Mouse (Mus musculus) embryonic facial prominence, embryonic 10.5 days (tissue): ENCODE measurements at regions not wholly inside any gene's neighbourhood (a gene's known extent, or its start where the extent isn't known, plus 50 kb on each side); places are given as distances from the start of the nearest gene placed in this dataset.

Experiments used
- DNase-seq: peaks from one replicate; pipeline ENCODE4 v3.0.0-alpha.2; 2017; ENCODE audit warnings: low spot score
- H3K27ac ChIP-seq: fragments of 300-500 bp; sonication (generic); replicated peaks from 2 replicates; pipeline ENCODE4 v1.5.1; 2016; ENCODE audit warnings: mild to moderate bottlenecking
- H3K27me3 ChIP-seq: fragments of 300-500 bp; sonication (generic); replicated peaks from 2 replicates; pipeline ENCODE4 v1.6.1; 2016; ENCODE audit warnings: low read depth, mild to moderate bottlenecking; ENCODE audit not compliant: poor library complexity, severe bottlenecking
- H3K36me3 ChIP-seq: fragments of 300-500 bp; sonication (generic); replicated peaks from 2 replicates; pipeline ENCODE4 v1.6.1; 2016; ENCODE audit warnings: mild to moderate bottlenecking, moderate library complexity
- H3K4me1 ChIP-seq: fragments of 300-500 bp; sonication (generic); 2 replicates; pipeline ENCODE4 v1.6.1; 2016
- H3K4me3 ChIP-seq: fragments of 300-500 bp; sonication (generic); 2 replicates; pipeline ENCODE4 v1.5.1; 2016; ENCODE audit warnings: mild to moderate bottlenecking, moderate library complexity
- H3K9me3 ChIP-seq: fragments of 300-500 bp; sonication (generic); 2 replicates; pipeline ENCODE4 v1.6.1; 2016; ENCODE audit warnings: mild to moderate bottlenecking
- WGBS: fragments of 180-500 bp; shearing (Covaris S2); methylation state at CpG from one replicate; pipeline ENCODE4 v1.1.7; 2016; 5-methylcytosine and 5-hydroxymethylcytosine counted together

DNA sequence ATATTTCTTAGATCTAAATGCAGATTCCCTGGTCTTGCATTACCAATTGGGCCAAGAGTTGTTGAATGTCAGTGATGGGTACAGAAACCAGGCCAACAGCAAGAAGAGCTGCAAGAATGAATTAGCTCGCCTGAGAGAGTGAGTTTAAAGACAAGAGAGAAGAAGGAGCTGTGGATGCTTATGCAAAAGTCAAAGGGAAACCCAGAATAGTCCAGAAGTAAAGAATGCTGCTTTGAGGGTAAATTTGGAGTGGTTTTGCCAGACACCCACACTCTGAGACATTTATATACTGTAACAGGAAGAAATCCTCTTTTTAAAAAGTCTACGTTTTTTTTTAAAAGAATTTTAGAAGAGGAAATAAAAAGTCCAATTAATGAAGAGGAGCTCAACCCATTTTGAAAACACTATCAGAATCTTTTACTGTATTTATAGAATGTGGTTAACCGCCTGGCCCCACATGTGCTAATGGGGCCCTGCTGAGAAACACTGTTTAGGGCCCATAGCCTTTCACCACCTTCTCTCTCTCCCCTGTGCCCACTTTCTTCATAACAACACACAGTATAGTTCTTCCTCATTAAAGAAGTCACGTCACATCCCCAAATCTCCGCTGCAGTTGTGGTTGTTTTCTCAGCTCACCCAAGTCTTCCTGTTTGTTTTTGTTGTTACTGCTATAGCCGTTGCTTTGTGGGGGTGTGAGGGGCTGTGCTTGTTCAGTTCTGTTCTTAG is 158.0 kb upstream of the Cited2 start:
- H3K27ac ChIP-seq, result no peak overlapping the region
- H3K27me3 ChIP-seq, result no peaks in the 10 kb centered on the region
- 65% methylated on average over 6 of the region's 6 CpGs for WGBS
- H3K4me1 ChIP-seq, result peaks cover 13% of the 10 kb centered on the region
- no peak for DNase-seq
- H3K36me3 ChIP-seq, result no peaks in the 10 kb centered on the region
- no peak overlapping the region for H3K4me3 ChIP-seq
- H3K9me3 ChIP-seq, result no peaks in the 10 kb centered on the region

- DNase-seq, result no peak
- Histone ChIP-seq H3K27me3 (no peaks in the 10 kb centered on the region), H3K4me3 (no peak overlapping the region), H3K36me3 (no peaks in the 10 kb centered on the region), H3K9me3 (no peaks in the 10 kb centered on the region), H3K4me1 (peaks cover 9% of the 10 kb centered on the region; the same call in 1 of the 2 replicates), H3K27ac (no peak overlapping the region)
- 84% methylated on average over 5 of the region's 5 CpGs for WGBS
These were observed 156.0 kb upstream of the Cited2 start for GRCm38 (mm10) chr10:17566975-17567374.

GRCm38 (mm10) chr10:17567631-17568030 is 155.4 kb upstream of the Cited2 start:
- H3K27me3 ChIP-seq, result no peaks in the 10 kb centered on the region
- H3K27ac ChIP-seq, result no peak overlapping the region
- 90% methylated on average over 3 of the region's 3 CpGs for WGBS
- no peak overlapping the region for H3K4me3 ChIP-seq
- DNase-seq, result no peak
- H3K36me3 ChIP-seq, result no peaks in the 10 kb centered on the region
- peaks cover 5% of the 10 kb centered on the region; the same call in 1 of the 2 replicates for H3K4me1 ChIP-seq
- H3K9me3 ChIP-seq, result no peaks in the 10 kb centered on the region

- 88% methylated on average over 6 of the region's 6 CpGs for WGBS
These were observed 153.4 kb upstream of the Cited2 start for GRCm38 (mm10) chr10:17569577-17570113.

GRCm38 (mm10) chr10:17574894-17575293 is 148.1 kb upstream of the Cited2 start:
- H3K27me3 ChIP-seq, result no peaks in the 10 kb centered on the region
- DNase-seq, result no peak
- 37% methylated on average over 3 of the region's 3 CpGs for WGBS
- no peaks in the 10 kb centered on the region for H3K9me3 ChIP-seq
- H3K4me3 ChIP-seq, result no peak overlapping the region
- peak overlapping the region; percentile 31 for H3K27ac ChIP-seq
- peaks cover 18% of the 10 kb centered on the region for H3K4me1 ChIP-seq
- H3K36me3 ChIP-seq, result no peaks in the 10 kb centered on the region

More at GRCm38 (mm10) chr10:17569577-17570113, 153.4 kb upstream of the Cited2 start:
- Histone ChIP-seq H3K4me1 (no peaks in the 10 kb centered on the region; the same call in 1 of the 2 replicates), H3K36me3 (no peaks in the 10 kb centered on the region), H3K4me3 (no peak overlapping the region), H3K27ac (no peak overlapping the region), H3K9me3 (no peaks in the 10 kb centered on the region), H3K27me3 (no peaks in the 10 kb centered on the region)
- no peak for DNase-seq

GRCm38 (mm10) chr10:17575448-17576332 is 147.3 kb upstream of the Cited2 start:
- H3K4me3 ChIP-seq, result no peak overlapping the region
- H3K9me3 ChIP-seq, result no peaks in the 10 kb centered on the region
- H3K4me1 ChIP-seq, result peaks cover 18% of the 10 kb centered on the region
- H3K27ac ChIP-seq, result peak overlapping the region; percentile 25
- H3K27me3 ChIP-seq, result no peaks in the 10 kb centered on the region
- no peak for DNase-seq
- WGBS, result 56% methylated on average over 10 of the region's 10 CpGs
- H3K36me3 ChIP-seq, result no peaks in the 10 kb centered on the region

DNA sequence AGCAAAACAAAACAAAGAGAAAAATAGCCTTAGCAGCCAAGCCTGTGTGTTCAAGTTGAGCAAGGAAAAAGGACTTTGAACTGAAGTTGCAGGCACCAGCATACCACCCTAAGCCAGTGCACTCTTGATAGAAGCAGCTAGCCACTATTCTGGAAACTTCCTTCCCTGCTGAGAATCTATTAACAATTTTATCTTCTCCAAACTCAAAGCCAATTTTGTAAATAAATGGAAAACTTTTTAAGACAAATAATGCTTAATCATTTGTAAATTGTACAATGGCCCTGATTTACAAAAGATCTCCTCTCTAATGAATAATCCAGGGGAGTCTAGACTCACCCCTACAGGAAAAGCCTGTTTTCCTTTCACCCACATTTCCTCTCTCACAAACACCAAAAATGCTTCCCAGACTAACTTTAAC is 146.7 kb upstream of the Cited2 start:
- H3K27me3 ChIP-seq, result no peaks in the 10 kb centered on the region
- peaks cover 18% of the 10 kb centered on the region for H3K4me1 ChIP-seq
- H3K4me3 ChIP-seq, result no peak overlapping the region
- DNase-seq, result no peak
- H3K36me3 ChIP-seq, result no peaks in the 10 kb centered on the region
- no peaks in the 10 kb centered on the region for H3K9me3 ChIP-seq
- no peak overlapping the region for H3K27ac ChIP-seq

DNA sequence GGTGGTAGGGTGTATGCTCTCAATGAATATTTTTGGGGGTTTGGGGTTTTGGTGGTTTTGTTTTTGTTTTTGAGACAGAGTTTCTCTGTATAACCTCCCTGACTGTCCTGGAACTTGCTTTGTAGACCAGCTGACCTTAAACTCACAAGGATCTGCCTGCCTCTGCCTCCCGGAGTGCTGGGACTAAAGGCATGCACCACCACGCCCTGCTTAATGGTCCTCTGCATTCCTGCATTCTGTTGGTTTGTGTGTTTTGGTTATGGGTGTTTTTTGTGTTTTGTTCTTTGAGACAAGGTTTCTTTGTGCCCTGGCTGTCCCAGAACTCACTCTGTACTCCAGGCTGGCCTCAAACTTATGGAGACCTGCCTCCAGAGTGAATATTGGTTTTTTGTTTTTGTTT is 143.6 kb upstream of the Cited2 start:
- 85% methylated on average over 2 of the region's 2 CpGs for WGBS
- DNase-seq, result no peak

DNA sequence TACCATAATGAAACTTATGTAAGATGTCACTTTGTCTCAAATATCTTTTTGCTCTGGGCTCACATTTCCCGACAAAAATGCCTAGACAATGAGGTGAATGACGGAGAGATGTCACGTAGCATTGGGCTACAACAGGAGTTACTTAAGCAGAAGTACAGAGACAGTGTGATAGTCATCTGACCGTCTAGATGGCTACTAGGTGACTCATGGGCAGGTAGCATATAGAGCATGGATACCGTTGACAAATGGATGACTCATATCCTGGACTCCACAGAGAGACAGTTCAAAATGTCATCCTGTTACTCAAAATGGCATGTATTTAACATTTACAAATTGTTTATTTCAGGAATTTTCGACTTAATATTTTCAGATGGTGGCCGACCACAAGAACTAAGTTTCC is 138.2 kb upstream of the Cited2 start:
- no peak overlapping the region for H3K27ac ChIP-seq

More for the DNA sequence above, 143.6 kb upstream of the Cited2 start:
- Histone ChIP-seq H3K27me3 (no peaks in the 10 kb centered on the region), H3K4me1 (peaks cover 18% of the 10 kb centered on the region), H3K9me3 (no peaks in the 10 kb centered on the region), H3K36me3 (no peaks in the 10 kb centered on the region), H3K27ac (no peak overlapping the region), H3K4me3 (no peak overlapping the region)

DNA sequence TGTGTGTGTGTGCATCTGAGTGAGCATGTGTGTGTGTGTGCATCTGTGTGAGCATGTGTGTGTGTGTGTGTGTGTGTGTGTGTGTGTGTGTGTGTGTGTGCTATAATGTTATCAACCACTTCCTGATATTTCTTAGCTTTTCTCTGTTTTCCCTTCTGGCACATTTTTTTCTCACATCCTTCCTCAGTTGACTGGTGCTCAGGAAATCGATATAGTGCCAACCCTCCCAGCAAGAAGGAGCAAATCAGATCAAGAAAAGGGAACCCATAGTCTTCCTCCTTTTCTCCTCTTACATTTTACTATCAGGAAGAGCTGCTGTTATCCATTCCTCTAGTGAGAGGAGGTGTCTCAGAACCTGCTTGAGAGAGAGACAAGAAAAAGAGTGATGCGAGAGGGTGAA is 136.1 kb upstream of the Cited2 start:
- 88% methylated on average over 2 of the region's 2 CpGs for WGBS
- Histone ChIP-seq H3K27me3 (no peaks in the 10 kb centered on the region), H3K9me3 (no peaks in the 10 kb centered on the region), H3K27ac (no peak overlapping the region), H3K4me1 (no peaks in the 10 kb centered on the region), H3K36me3 (no peaks in the 10 kb centered on the region), H3K4me3 (no peak overlapping the region)
- DNase-seq, result no peak

More for the DNA sequence above, 138.2 kb upstream of the Cited2 start:
- DNase-seq, result no peak
- Histone ChIP-seq H3K9me3 (no peaks in the 10 kb centered on the region), H3K4me3 (no peak overlapping the region), H3K4me1 (no peaks in the 10 kb centered on the region), H3K27me3 (no peaks in the 10 kb centered on the region), H3K36me3 (no peaks in the 10 kb centered on the region)
- 87% methylated on average over 7 of the region's 7 CpGs for WGBS

GRCm38 (mm10) chr10:17589136-17589535 is 133.9 kb upstream of the Cited2 start:
- H3K36me3 ChIP-seq, result no peaks in the 10 kb centered on the region
- H3K27me3 ChIP-seq, result no peaks in the 10 kb centered on the region
- no peak for DNase-seq
- 86% methylated on average over 4 of the region's 4 CpGs for WGBS
- H3K4me3 ChIP-seq, result no peak overlapping the region
- H3K27ac ChIP-seq, result no peak overlapping the region
- no peaks in the 10 kb centered on the region for H3K4me1 ChIP-seq
- no peaks in the 10 kb centered on the region for H3K9me3 ChIP-seq

GRCm38 (mm10) chr10:17590195-17590594 is 132.8 kb upstream of the Cited2 start:
- no peak overlapping the region for H3K27ac ChIP-seq
- H3K4me3 ChIP-seq, result no peak overlapping the region
- H3K9me3 ChIP-seq, result no peaks in the 10 kb centered on the region
- WGBS, result 80% methylated on average over 1 of the region's 1 CpGs
- DNase-seq, result no peak
- no peaks in the 10 kb centered on the region for H3K4me1 ChIP-seq
- no peaks in the 10 kb centered on the region for H3K27me3 ChIP-seq
- no peaks in the 10 kb centered on the region for H3K36me3 ChIP-seq
